Comparison of ENCODE assay signal across 19 mouse cellular contexts in genomic region chr7:73886152-73886551, GRCm38 (mm10).
A peak's percentile ranks its signal among the peaks of the same experiment; 100 is the strongest.
DNase-seq lines count a peak whose midpoint lies in the region; ATAC-seq and TF ChIP-seq lines count a peak whose summit lies in the region.
"Had no signal": no experiment of that assay in that cellular context is flagged by ENCODE, and none has a peak within 500 bp of the region (broad histone marks: within the 10 kb centered on the region; RNA-seq: fewer than 3 reads in every experiment).

No protein-coding gene starts in this region.

- no peaks in the 10 kb centered on the region for H3K27me3 ChIP-seq in intestine, embryonic 14.5 days (replicated peaks; ENCODE audit: control insufficient read depth, insufficient read depth, low read length)
- no peaks in the 10 kb centered on the region for H3K27me3 ChIP-seq in intestine, embryonic 15.5 days (replicated peaks)
- H3K27me3 ChIP-seq in lung, embryonic 15.5 days: no peaks in the 10 kb centered on the region
- H3K27me3 ChIP-seq: embryonic facial prominence, embryonic 13.5 days; heart, embryonic 13.5 days; hindbrain, embryonic 15.5 days; midbrain, embryonic 12.5 days; neural tube, embryonic 13.5 days had no signal

- H3K27ac ChIP-seq in intestine, embryonic 14.5 days (ENCODE audit: low read depth): no peak overlapping the region
- H3K27ac ChIP-seq in intestine, embryonic 15.5 days: no peak overlapping the region
- H3K27ac ChIP-seq in lung, embryonic 15.5 days: no peak overlapping the region
- H3K27ac ChIP-seq: embryonic facial prominence, embryonic 13.5 days; gastrocnemius, adult 2 months; heart, embryonic 13.5 days; hindbrain, embryonic 15.5 days; midbrain, embryonic 12.5 days; neural tube, embryonic 13.5 days had no signal

- DNase-seq in embryo, embryonic 11 days: peak; percentile 26
- DNase-seq in embryo, embryonic 10 days (ENCODE audit: low spot score): no peak
- DNase-seq in intestine, embryonic 14.5 days (ENCODE audit: low spot score): peak; percentile 44
- DNase-seq in lung, adult 2 months: no peak
- DNase-seq: cerebellum, adult 18-20 months; cerebellum, postnatal 36 days; gastrocnemius, adult 2 months; kidney, adult 9 months; liver, postnatal 0 days; thymus, postnatal 25 days had no signal

- no peaks in the 10 kb centered on the region for H3K4me1 ChIP-seq in intestine, embryonic 14.5 days (replicated peaks; ENCODE audit: control insufficient read depth, insufficient read depth, low read length)
- H3K4me1 ChIP-seq in intestine, embryonic 15.5 days (replicated peaks): no peaks in the 10 kb centered on the region
- no peaks in the 10 kb centered on the region for H3K4me1 ChIP-seq in lung, embryonic 15.5 days
- no peaks in the 10 kb centered on the region for H3K4me1 ChIP-seq in lung, adult 2 months (ENCODE audit: control insufficient read depth, insufficient read depth, low read length)
- H3K4me1 ChIP-seq: heart, embryonic 13.5 days; hindbrain, embryonic 15.5 days; midbrain, embryonic 12.5 days; neural tube, embryonic 13.5 days had no signal

- no peak for ATAC-seq in intestine, embryonic 14.5 days (replicated peaks; ENCODE audit: low FRiP score, low TSS enrichment, low read depth)
- no peak for ATAC-seq in intestine, embryonic 15.5 days
- peak; percentile 39; the same call in 1 of the 2 replicates for ATAC-seq in lung, embryonic 15.5 days (ENCODE audit: borderline replicate concordance, extremely low read depth, low FRiP score, low TSS enrichment)
- no peak for ATAC-seq in monocyte, adult 5-6 weeks (replicated peaks; ENCODE audit: insufficient number of reproducible peaks, low FRiP score, low TSS enrichment, poor library complexity, severe bottlenecking)
- ATAC-seq: CD4-positive, CD25-positive, alpha-beta regulatory T cell, adult 4 months; liver, postnatal 0 days had no signal

- no peak overlapping the region for H3K9ac ChIP-seq in intestine, embryonic 14.5 days (ENCODE audit: low read length)
- no peak overlapping the region for H3K9ac ChIP-seq in intestine, embryonic 15.5 days
- H3K9ac ChIP-seq in lung, embryonic 15.5 days: no peak overlapping the region
- H3K9ac ChIP-seq: embryonic facial prominence, embryonic 13.5 days; heart, embryonic 13.5 days; hindbrain, embryonic 15.5 days; liver, postnatal 0 days; midbrain, embryonic 12.5 days; neural tube, embryonic 13.5 days had no signal

- no peaks in the 10 kb centered on the region for H3K9me3 ChIP-seq in intestine, embryonic 14.5 days (ENCODE audit: control insufficient read depth, low read length)
- no peaks in the 10 kb centered on the region for H3K9me3 ChIP-seq in intestine, embryonic 15.5 days
- no peaks in the 10 kb centered on the region for H3K9me3 ChIP-seq in lung, embryonic 15.5 days
- H3K9me3 ChIP-seq: embryonic facial prominence, embryonic 13.5 days; heart, embryonic 13.5 days; hindbrain, embryonic 15.5 days; midbrain, embryonic 12.5 days; neural tube, embryonic 13.5 days had no signal

- H3K36me3 ChIP-seq in intestine, embryonic 14.5 days (ENCODE audit: control insufficient read depth, insufficient read depth, low read length): no peaks in the 10 kb centered on the region
- H3K36me3 ChIP-seq in intestine, embryonic 15.5 days: no peaks in the 10 kb centered on the region
- no peaks in the 10 kb centered on the region for H3K36me3 ChIP-seq in lung, embryonic 15.5 days
- H3K36me3 ChIP-seq: embryonic facial prominence, embryonic 13.5 days; heart, embryonic 13.5 days; hindbrain, embryonic 15.5 days; midbrain, embryonic 12.5 days; neural tube, embryonic 13.5 days had no signal

- TF ChIP-seq CTCF in lung, adult 2 months (IDR thresholded peaks at IDR 0.05; ENCODE audit: insufficient read depth, low read length): no peak

- no peak for TF ChIP-seq POLR2A in lung, adult 2 months (IDR thresholded peaks at IDR 0.05; ENCODE audit: borderline replicate concordance, extremely low read depth, low read depth, low read length)

- WGBS in intestine, embryonic 14.5 days: 49% methylated on average over 7 of the region's 7 CpGs
- 47% methylated on average over 7 of the region's 7 CpGs for whole genome bisulfite sequencing in intestine, embryonic 15.5 days
- 45% methylated on average over 7 of the region's 7 CpGs for WGBS in lung, embryonic 15.5 days
- WGBS in lung, adult 2 months: 51% methylated on average over 7 of the region's 7 CpGs

- no peak overlapping the region for H3K4me2 ChIP-seq in intestine, embryonic 14.5 days (ENCODE audit: low read length)
- no peak overlapping the region for H3K4me2 ChIP-seq in intestine, embryonic 15.5 days (replicated peaks)
- no peak overlapping the region for H3K4me2 ChIP-seq in lung, embryonic 15.5 days
- H3K4me2 ChIP-seq: embryonic facial prominence, embryonic 13.5 days; heart, embryonic 13.5 days; hindbrain, embryonic 15.5 days; midbrain, embryonic 12.5 days; neural tube, embryonic 13.5 days had no signal

- no peak overlapping the region for H3K4me3 ChIP-seq in intestine, embryonic 14.5 days (ENCODE audit: low read depth, low read length)
- no peak overlapping the region for H3K4me3 ChIP-seq in intestine, embryonic 15.5 days (replicated peaks)
- H3K4me3 ChIP-seq in lung, embryonic 15.5 days: no peak overlapping the region
- no peak overlapping the region for H3K4me3 ChIP-seq in lung, adult 2 months (replicated peaks; ENCODE audit: extremely low read depth, low read depth, low read length)
- H3K4me3 ChIP-seq: embryonic facial prominence, embryonic 13.5 days; gastrocnemius, adult 2 months; heart, embryonic 13.5 days; hindbrain, embryonic 15.5 days; midbrain, embryonic 12.5 days; neural tube, embryonic 13.5 days had no signal

Comparison
In these comparisons a context has a peak if more than half of its experiments do, and no peak if none do; other contexts are left out.
1. DNase-seq: peak in embryo, embryonic 11 days (single experiment) and intestine, embryonic 14.5 days (single experiment); none in embryo, embryonic 10 days (single experiment) and lung, adult 2 months (single experiment).